In the genomic region with DNA sequence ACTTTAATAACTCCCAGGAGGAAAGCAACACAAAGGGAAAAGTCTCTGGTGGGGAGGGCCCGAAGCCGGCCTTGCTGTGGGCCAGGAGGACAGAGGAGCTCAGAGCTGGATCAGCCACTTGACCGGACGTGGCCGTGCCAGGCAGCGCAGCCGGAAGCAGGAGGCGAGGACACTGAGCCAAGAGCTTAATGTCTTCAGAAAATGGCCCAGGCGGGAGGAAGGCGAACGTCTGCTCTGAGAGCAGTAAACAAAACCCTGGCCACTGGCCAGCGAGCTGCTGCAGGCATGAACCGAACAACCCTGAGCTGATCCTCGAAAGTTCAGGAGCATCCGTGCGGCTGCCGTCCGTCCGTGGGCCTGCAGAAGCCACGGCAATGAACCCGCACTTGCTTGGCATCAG, we compare ENCODE assay signal across 8 mouse cellular contexts. TPM values are rescaled to one million over a fixed set of nuclear protein-coding genes. Genes with fewer than 3 reads are reported as not detected.
DNase-seq lines count a peak whose midpoint lies in the region; ATAC-seq and TF ChIP-seq lines count a peak whose summit lies in the region.

No protein-coding gene starts in this region.

- no peak for TF ChIP-seq POLR2A in brain, embryonic 14.5 days (IDR thresholded peaks at IDR 0.05; ENCODE audit: borderline replicate concordance, extremely low read depth, insufficient read depth, insufficient read length, poor library complexity, severe bottlenecking)

- H3K4me2 ChIP-seq in intestine, embryonic 16.5 days (ENCODE audit: low read depth, low read length) = peak overlapping the region; percentile 7; the same call in 1 of the 2 replicates
- H3K4me2 ChIP-seq in midbrain, embryonic 16.5 days (ENCODE audit: low read length) = 0 out of 2 replicates have a peak overlapping the region, but pooled peaks have one; percentile 12

- peaks cover 31% of the 10 kb centered on the region for H3K4me1 ChIP-seq in intestine, embryonic 16.5 days (ENCODE audit: control insufficient read depth, insufficient read depth, low read length)
- peaks cover 42% of the 10 kb centered on the region for H3K4me1 ChIP-seq in limb, embryonic 10.5 days
- peaks cover 19% of the 10 kb centered on the region for H3K4me1 ChIP-seq in midbrain, embryonic 16.5 days (ENCODE audit: control insufficient read depth, insufficient read depth, low read length)

- ATAC-seq in intestine, embryonic 16.5 days = peak; percentile 39
- peak; percentile 20; the same call in 1 of the 2 replicates for ATAC-seq in midbrain, embryonic 16.5 days
- ATAC-seq in monocyte, adult 5-6 weeks (replicated peaks; ENCODE audit: insufficient number of reproducible peaks, low FRiP score, low TSS enrichment, poor library complexity, severe bottlenecking) = no peak

- peak overlapping the region; percentile 53; the same call in 1 of the 2 replicates for H3K9ac ChIP-seq in intestine, embryonic 16.5 days (ENCODE audit: low read depth, low read length)
- H3K9ac ChIP-seq in midbrain, embryonic 16.5 days (ENCODE audit: low read depth, low read length) = peak overlapping the region; percentile 32; the same call in 1 of the 2 replicates

- DNase-seq in NIH3T3 (ENCODE audit: low read depth) = peak; percentile 64
- peak; percentile 82 for DNase-seq in brain, embryonic 14.5 days (ENCODE audit: low read depth)
- peak; percentile 67 for DNase-seq in gastrocnemius, adult 18-20 months (ENCODE audit: low spot score)
- no peak for DNase-seq in limb, embryonic 10.5 days (ENCODE audit: low spot score)
- no peak for DNase-seq in spleen, postnatal 10 days (ENCODE audit: low spot score in 2 of 2)

- no peaks in the 10 kb centered on the region for H3K36me3 ChIP-seq in intestine, embryonic 16.5 days (ENCODE audit: control insufficient read depth, insufficient read depth, low read length)
- no peaks in the 10 kb centered on the region for H3K36me3 ChIP-seq in limb, embryonic 10.5 days
- H3K36me3 ChIP-seq in midbrain, embryonic 16.5 days (ENCODE audit: control insufficient read depth, insufficient read depth, low read length) = no peaks in the 10 kb centered on the region

- no peak overlapping the region for H3K4me3 ChIP-seq in intestine, embryonic 16.5 days (ENCODE audit: low read length)
- no peak overlapping the region for H3K4me3 ChIP-seq in limb, embryonic 10.5 days
- H3K4me3 ChIP-seq in midbrain, embryonic 16.5 days (ENCODE audit: low read depth, low read length) = no peak overlapping the region

- H3K9me3 ChIP-seq in intestine, embryonic 16.5 days (ENCODE audit: control insufficient read depth, low read length) = no peaks in the 10 kb centered on the region
- H3K9me3 ChIP-seq in limb, embryonic 10.5 days (replicated peaks) = no peaks in the 10 kb centered on the region
- no peaks in the 10 kb centered on the region for H3K9me3 ChIP-seq in midbrain, embryonic 16.5 days (replicated peaks; ENCODE audit: control insufficient read depth, low read length, poor library complexity, severe bottlenecking)

- H3K27me3 ChIP-seq in intestine, embryonic 16.5 days (replicated peaks; ENCODE audit: control insufficient read depth, insufficient read depth, low read length) = no peaks in the 10 kb centered on the region
- no peaks in the 10 kb centered on the region for H3K27me3 ChIP-seq in limb, embryonic 10.5 days (ENCODE audit: low read depth, poor library complexity, severe bottlenecking)
- no peaks in the 10 kb centered on the region for H3K27me3 ChIP-seq in midbrain, embryonic 16.5 days (ENCODE audit: control insufficient read depth, insufficient read depth, low read depth, low read length)

- 31% methylated on average over 21 of the region's 21 CpGs for WGBS in intestine, embryonic 16.5 days
- WGBS in limb, embryonic 10.5 days = 81% methylated on average over 21 of the region's 21 CpGs
- WGBS in midbrain, embryonic 16.5 days = 40% methylated on average over 21 of the region's 21 CpGs

- H3K27ac ChIP-seq in intestine, embryonic 16.5 days (ENCODE audit: low read length) = peak overlapping the region; percentile 90
- H3K27ac ChIP-seq in limb, embryonic 10.5 days = peak overlapping the region; percentile 74
- no peak overlapping the region for H3K27ac ChIP-seq in midbrain, embryonic 16.5 days (ENCODE audit: low read length)

- no peak for TF ChIP-seq CTCF in brain, embryonic 14.5 days (IDR thresholded peaks at IDR 0.05; ENCODE audit: borderline replicate concordance, extremely low read depth, insufficient read depth, insufficient read length)

RNA-seq across cellular contexts. Expression of gene Irs2, which starts 29.9 kb away (rescaled TPM):
- polyA plus RNA-seq in brain, embryonic 14.5 days (2012; rRNA removed) = 9.7 and 17.6 TPM in 2 replicates
- total RNA-seq in gastrocnemius, adult 18-20 months (2021) = 10 to 100 TPM; 17.4 to 73.1 TPM
- 4.4 and 4.7 TPM in 2 replicates for polyA plus RNA-seq in intestine, embryonic 16.5 days (2015; fragmentation: Nextera tagmentation; extraction: Ambion mirVana)
- 5.8 and 9.7 TPM in 2 replicates for polyA plus RNA-seq in limb, embryonic 10.5 days (2016; fragmentation: Nextera tagmentation; extraction: Ambion mirVana)
- 3.8 and 5.1 TPM in 2 replicates for polyA plus RNA-seq in midbrain, embryonic 16.5 days (2015; fragmentation: Nextera tagmentation; extraction: Ambion mirVana)
- 31.1 to 35.4 TPM (median 33.2 TPM) in 3 replicates for total RNA-seq in monocyte, adult 5-6 weeks (2017)

Comparison
In these comparisons a context has a peak if more than half of its experiments do, and no peak if none do; other contexts are left out.
1. DNase-seq: peak in NIH3T3 (single experiment), brain, embryonic 14.5 days (single experiment) and gastrocnemius, adult 18-20 months (single experiment); none in limb, embryonic 10.5 days (single experiment) and spleen, postnatal 10 days (0 of 2).